Mouse (Mus musculus): ENCODE data around the gene Bahcc1.

DNA sequence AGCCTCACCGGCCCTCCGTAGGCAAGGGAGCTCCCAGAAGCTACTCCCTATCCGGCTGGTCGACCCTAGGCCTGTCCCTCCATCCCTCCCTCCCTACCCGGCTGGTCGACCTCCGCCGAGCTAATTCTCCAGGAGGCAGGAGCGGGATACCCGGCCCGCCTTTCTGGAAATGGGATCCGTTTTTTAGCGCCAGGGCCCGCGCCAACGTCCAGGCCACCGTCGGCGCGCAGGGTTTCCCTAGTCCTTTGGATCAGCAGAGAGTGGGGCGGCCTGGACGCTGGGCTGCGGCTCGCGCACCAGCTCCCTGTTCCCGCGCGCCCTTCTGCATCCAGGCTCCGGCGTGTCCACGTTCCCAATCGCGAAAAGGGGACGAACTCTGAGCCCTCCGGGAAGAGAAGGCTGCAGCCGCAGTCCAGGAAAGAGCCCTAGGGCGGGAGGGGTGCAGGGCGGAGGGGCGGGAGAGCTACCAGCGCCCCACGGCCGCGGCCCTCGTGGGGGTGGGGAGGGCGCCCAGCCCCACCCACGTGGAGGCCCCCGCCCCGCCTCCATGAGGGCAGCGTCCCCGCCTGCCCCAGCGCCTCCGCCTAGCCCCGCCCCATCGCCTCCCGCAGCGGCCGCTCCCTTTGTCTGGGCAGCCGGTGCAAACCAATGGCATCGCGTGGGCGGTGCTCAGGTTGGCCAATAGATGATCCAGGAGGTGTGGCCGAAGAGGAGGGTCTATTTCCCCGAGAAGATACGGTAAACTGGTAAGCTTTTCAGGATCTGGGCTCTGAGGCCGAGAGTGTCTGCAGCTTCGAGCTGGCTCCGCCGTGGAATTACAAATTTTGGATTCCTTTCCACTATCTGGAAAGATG, 43.1 kb upstream of the Bahcc1 start:
- no peak for TF ChIP-seq CTCF (conservative IDR thresholded peaks at IDR 0.05; ENCODE audit: insufficient read depth, insufficient read length, low read depth, low read length)
- peak; percentile 74 for TF ChIP-seq POLR2A (IDR thresholded peaks at IDR 0.05; ENCODE audit: low read depth, low read length)

Data from kidney, adult 2 months (tissue).